Mouse (Mus musculus) layer of hippocampus, postnatal 36 days (tissue): ENCODE measurements around the gene Enpp3. TPM values are rescaled to one million over a fixed set of nuclear protein-coding genes. Genes with fewer than 3 reads are reported as not detected.

Experiments used
- DNase-seq, 2 experiments: peaks; one replicate each; pipeline ENCODE4 v3.0.0; 2022
- total RNA-seq, 2 experiments: library from RNA; stranded (reverse); gene quantifications; 2 replicates each; pipeline ENCODE4 v1.2.3; 2021

Gene Enpp3
- total RNA-seq, 2 experiments from 2014 or later: 0.35 to 0.67 TPM

- DNase-seq: no peak
These were observed 84.2 kb downstream of the Enpp3 start for GRCm38 (mm10) chr10:24758326-24758915.

- no peak for DNase-seq
These were observed 87.6 kb downstream of the Enpp3 start for GRCm38 (mm10) chr10:24754874-24755540.

- no peak for DNase-seq
These were observed 88.3 kb downstream of the Enpp3 start for GRCm38 (mm10) chr10:24754251-24754835.

DNA sequence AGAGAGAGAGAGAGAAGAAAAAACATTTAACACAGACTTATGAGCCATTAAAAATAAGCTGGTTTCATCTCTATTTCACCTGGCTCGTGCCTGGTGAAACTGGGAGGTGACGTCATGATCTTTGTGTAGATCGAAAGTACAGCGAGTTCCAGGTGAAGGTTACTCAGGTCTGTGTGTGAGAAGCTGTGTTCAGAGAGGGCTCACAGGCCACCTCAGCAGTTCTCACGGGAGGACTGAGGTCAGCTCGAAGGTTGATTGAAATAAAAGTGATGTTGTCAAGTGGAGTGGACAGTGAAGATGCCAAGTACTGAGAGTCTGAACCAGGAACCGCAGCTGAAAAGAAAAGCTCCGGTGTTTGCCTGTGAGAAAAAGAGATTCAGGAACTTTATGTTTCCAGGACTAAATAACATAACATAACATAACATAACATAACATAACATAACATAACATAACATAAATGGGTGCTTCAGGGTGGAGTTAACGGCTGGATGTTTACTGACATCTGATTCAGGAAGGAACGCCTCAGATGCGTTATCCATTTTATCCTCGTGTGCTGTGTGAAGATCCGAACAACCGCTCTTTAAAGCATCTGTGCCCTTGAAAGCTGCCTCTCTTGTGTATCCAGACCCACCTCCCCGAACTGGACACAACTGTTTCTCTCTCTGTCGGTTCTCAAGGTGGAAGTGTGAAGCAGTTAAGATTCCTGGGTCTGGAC is 88.9 kb downstream of the Enpp3 start:
- no peak for DNase-seq

DNA sequence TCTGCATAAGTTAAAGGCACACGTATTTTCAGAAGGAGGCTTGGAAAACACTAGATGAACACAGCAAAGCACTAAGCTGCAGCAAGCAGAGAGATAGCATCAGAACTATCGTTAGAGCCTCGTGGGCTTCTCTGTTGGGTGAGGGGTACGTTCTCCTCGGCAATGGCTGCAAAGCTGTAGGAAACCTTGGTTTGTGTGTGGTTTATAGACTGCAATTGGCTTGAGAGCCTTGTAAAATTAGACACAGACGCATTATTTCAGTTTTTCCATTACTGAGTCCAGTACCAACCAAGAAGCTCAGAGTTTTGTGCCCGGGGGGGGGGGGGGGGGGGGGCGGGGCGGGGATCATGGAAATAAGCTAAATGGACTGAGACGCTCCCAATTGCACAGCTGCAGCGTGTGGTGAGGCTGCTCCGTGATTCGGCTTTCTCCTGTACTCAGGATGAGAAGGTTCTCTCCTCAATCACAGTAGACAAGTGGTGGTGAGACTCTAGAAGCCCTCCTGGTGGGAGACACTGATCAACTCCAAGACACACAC is 99.6 kb downstream of the Enpp3 start:
- DNase-seq: no peak

GRCm38 (mm10) chr10:24741229-24742198 is 101.1 kb downstream of the Enpp3 start:
- DNase-seq: no peak

GRCm38 (mm10) chr10:24739171-24739570 is 103.5 kb downstream of the Enpp3 start:
- no peak for DNase-seq

GRCm38 (mm10) chr10:24738456-24738855 is 104.2 kb downstream of the Enpp3 start:
- DNase-seq: no peak

- no peak for DNase-seq
These were observed 107.4 kb downstream of the Enpp3 start for GRCm38 (mm10) chr10:24735027-24735777.

DNA sequence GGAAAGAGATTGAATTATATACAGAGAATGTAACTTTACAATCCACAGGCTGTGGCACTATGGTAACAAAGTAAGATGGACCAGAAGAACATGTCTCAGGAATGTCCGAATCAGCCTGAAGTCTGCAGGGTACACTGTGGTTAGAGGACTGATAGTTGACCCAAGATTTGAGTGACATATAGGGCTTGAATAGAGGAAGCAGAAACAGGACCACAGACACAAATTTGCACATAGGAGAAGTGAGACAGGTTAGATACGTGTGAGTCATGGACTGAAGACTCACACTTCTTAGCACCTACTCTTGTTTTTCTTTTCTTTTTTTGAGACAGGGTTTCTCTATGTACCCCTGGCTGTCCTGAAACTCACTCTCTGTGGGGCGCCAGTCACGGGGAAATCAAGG is 115.1 kb downstream of the Enpp3 start:
- no peak for DNase-seq

DNA sequence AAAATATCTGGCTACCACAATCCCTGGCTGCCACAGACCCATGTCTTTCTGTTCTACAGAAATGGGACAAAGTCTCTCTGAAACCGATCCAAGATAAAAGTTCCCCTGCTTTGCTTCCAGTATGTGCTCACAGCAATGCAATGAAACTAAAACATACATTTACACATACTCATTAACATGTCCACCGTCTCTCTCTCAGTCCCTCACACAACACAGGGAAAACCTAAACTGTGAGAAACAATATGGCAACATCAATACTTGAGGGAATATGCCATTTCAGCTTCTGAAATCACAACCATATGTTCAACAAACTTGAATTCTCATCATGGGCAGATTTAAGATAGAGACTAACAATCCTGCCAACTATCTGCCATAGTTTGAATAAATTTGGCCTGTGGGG is 117.4 kb downstream of the Enpp3 start:
- no peak for DNase-seq

Other genes starting within 250 kb of the Enpp3 start
- gene Ccn2, start 247.4 kb downstream of the Enpp3 start, total RNA-seq: 1 to 10 TPM; 6.3 to 8.3 TPM
- 1 to 10 TPM; 3.2 to 4.0 TPM for gene Enpp1, start 130.7 kb downstream of the Enpp3 start, total RNA-seq
- 10 to 100 TPM; 25.5 to 37.0 TPM for gene Med23, start 27.2 kb upstream of the Enpp3 start, total RNA-seq
- gene Arg1, start 84.7 kb upstream of the Enpp3 start, total RNA-seq: not detected